Mouse (Mus musculus) G1E (cell line): ENCODE data around the gene Nqo1.

ENCODE experiments used
- CTCF ChIP-seq: IDR thresholded peaks from 2 replicates; pipeline ENCODE4 v1.5.1; 2012; ENCODE audit warnings: low read depth, low read length, inconsistent platforms, mixed read lengths
- GATA1 ChIP-seq: IDR thresholded peaks from 2 replicates; pipeline ENCODE4 v1.6.1; 2012; ENCODE audit warnings: borderline replicate concordance, low read length, inconsistent platforms, mixed read lengths
- POLR2AphosphoS5 ChIP-seq: IDR thresholded peaks from 2 replicates; pipeline ENCODE4 v1.6.1; 2012; ENCODE audit warnings: low read depth, low read length, inconsistent platforms; ENCODE audit not compliant: insufficient replicate concordance

- TF ChIP-seq CTCF = no peak
- TF ChIP-seq POLR2AphosphoS5 = no peak
- no peak for TF ChIP-seq GATA1
Observed at GRCm38 (mm10) chr8:107395397-107395796, 7.6 kb downstream of the Nqo1 start.
